Mouse (Mus musculus) heart, postnatal 10 days (tissue): Measurements from ENCODE around the gene Pbld1. TPM values are rescaled to one million over a fixed set of nuclear protein-coding genes. Genes with fewer than 3 reads are reported as not detected.
A peak's percentile ranks its signal among the peaks of the same experiment; 100 is the strongest.

ENCODE experiments used
- DNase-seq, 2 experiments: peaks; one replicate each; pipeline ENCODE4 v3.0.0; 2021
- intact Hi-C: fragments of 180-260 bp; cut with DNase I; formaldehyde crosslinking; loops from one replicate; pipeline ENCODE4 v1.15.1; 2025
- total RNA-seq, 2 experiments: library from RNA; stranded (reverse); gene quantifications; 2 replicates each; pipeline ENCODE4 v1.2.3; 2021

Gene Pbld1
- total RNA-seq, 2 experiments from 2014 or later, result 0.60 to 0.92 TPM

DNA sequence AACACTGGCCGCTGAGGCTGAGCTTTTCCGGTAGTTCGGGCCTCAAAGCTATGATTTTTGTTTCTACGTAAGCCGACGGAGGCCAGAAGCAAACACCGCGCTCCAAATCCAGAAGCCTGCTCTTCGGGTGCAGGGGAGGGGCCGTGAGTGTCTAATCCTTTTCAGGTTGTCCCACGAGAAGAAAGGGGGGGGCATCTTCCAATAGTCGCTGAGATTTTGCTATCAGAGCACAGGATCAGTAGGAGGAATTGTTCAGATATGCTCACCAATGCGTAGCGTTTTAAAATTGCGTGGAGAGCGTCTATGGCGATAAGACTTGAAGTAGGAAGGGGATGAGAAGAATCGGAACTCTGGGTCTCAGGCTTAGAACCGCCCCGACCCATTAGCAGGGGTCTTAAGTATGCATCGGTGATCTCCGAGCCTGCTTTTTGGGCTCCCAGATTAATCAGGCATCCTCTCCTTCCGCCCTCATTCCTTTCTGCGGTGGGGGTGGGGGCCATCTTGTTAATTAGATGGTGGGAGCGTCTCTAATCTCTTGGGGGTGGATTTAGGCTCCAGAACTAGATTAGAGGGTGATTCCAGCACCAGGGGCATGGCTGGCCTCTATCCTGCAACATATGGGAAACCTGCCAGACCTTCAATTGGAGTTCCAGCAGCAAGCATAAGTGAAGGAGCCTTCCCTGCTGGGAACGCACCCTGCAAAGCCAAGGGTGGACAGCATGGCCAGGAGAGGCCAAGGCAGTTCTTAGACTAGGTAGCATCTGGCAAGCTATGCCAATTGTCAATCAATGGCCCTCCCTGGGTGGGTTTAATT is 30.0 kb downstream of the Pbld1 start:
- intact Hi-C loops, result no loop called here
- peak; percentile 9 to 19 for DNase-seq

- no peak for DNase-seq
- intact Hi-C loops, result no loop called here
Observed at GRCm38 (mm10) chr10:63091915-63092314, 32.0 kb downstream of the Pbld1 start.

DNA sequence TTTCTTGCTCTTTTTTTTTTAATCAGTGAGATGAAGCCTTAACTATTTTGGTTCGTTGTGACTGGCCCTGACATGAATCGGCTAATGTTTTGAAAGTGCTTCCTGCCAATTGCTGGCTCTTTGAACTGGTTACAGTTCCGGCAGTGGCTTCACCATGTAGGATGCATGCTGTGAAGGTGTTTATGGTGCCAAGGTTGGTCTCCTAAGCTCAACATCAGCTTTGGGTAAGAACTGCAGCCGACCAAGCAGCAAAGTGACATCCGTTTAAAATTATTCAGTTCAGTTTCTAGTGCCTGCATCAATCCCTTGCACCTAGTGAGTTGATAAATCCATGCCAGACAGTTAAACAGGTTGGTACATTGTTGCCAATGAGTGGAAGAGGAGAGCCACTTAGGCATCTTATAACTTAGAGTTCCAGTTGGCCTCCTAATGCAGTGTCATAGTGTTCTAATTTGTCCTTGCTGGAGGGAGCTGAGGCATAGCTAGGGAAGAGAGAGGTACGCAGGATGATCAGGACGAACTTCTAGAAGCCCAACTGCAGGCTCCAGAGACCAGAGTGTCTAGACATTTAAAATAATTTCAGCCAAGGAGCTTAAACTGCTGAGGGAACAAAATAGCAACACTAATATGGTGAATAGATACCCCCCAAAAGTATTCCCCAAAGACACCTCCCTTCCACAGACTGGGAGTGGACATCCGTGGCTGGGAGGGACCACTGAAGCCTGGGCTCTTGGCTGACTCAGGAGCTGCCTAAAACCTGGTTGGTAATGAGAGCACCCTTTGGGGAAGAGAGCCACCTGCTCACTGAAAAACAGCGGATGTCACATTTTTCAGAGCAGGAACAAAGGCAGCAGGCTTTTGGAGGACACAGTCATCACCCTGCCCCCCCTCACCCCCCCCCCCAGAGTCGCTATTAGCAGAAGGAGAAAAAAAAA is 32.9 kb downstream of the Pbld1 start:
- intact Hi-C loops, result no loop called here
- no peak for DNase-seq

DNA sequence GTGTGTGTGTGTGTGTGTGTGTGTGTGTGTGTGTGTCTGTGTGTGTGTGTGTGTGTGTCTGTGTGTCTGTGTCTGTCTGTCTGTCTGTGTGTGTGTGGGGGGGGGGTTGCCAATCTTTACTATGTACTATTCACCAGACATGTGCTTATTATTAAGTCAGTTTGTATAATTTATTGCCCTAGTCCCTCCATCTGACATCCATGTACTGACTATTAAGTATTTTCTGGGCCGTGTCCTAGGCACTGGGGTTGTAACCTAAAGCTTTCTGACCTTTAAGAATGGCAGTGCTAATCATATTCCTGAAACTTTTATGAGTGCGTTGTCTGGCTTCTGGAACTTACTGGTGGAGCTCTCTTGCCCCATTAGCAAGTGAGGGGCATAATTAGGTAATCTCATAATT is 36.8 kb downstream of the Pbld1 start:
- intact Hi-C loops, result no loop called here
- DNase-seq, result no peak

- intact Hi-C loops, result no loop called here
Observed at GRCm38 (mm10) chr10:63098191-63098590, 38.2 kb downstream of the Pbld1 start.

GRCm38 (mm10) chr10:63099521-63099920 is 39.6 kb downstream of the Pbld1 start, which contains the start of gene Atoh7:
Gene Atoh7 (plus strand): TSS chr10:63099651.
- intact Hi-C loops, result no loop called here

More at GRCm38 (mm10) chr10:63098191-63098590, 38.2 kb downstream of the Pbld1 start:
- DNase-seq, result no peak

DNA sequence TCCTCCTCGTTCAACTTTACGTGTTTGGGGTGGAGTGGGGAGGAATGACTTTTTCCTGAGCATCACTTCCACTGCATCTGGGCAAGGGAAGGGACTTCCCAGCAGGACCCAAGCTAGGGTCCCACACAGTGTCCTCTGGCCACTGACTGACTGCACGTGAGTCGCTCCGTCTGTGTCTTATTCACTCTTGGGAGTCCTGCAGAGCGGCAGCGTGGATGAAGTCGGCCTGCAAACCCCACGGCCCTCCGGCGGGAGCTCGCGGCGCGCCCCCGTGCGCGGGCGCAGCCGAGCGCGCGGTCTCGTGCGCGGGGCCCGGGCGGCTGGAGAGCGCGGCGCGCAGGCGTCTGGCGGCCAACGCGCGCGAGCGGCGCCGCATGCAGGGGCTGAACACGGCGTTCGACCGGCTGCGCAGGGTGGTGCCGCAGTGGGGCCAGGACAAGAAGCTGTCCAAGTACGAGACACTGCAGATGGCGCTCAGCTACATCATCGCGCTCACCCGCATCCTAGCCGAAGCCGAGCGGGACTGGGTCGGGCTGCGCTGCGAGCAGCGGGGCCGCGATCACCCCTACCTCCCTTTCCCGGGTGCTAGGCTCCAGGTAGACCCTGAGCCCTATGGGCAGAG is 40.1 kb downstream of the Pbld1 start:
- peak; percentile 49 to 57 for DNase-seq
- intact Hi-C loops, result no loop called here

More at GRCm38 (mm10) chr10:63099521-63099920, 39.6 kb downstream of the Pbld1 start, which contains the start of gene Atoh7:
- DNase-seq, result no peak

DNA sequence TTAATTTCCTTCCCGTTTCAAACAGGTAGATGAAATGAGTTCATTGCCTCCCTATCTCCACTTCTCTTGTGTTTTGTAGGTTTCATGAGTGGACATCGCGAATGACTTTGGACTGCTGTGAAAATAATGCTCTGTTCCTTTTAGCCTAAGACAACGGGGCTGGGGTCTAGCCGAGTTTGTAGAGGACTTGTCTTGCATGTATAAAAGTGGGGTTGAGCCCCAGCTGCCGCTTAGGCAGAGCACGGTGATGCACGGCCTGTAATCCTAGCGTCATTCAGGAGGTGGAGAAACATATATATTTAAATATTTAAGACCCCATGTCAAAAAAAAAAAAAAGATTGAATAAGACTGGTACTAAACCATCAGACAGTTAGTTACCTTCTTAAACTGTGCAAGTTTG is 40.7 kb downstream of the Pbld1 start:
- intact Hi-C loops, result no loop called here
- DNase-seq, result no peak

DNA sequence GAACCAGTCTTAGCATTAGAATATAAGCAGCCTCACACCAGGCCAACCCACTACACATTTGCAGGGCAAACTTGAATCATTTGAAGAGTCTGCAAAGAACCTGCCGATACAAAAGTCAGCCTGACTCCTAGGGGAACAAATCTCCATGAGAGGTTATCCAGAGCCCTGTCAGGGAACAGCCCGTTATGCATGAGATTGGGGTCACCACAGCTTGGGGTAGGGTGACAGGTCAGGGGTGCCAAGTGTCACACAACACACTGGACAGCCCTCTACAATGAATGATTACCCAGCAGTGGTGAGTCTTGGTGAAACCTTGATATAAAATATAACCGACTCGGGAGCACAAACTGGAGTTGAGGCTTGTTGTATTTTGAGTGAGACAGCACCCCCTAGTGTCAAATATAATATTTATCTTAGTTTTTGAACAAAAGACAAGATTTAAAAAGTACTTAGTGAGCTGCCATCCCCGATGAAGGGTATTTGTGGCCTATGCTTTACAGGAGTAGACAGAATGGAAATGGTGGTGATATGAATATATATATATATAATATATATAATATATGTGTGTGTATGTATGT is 53.2 kb downstream of the Pbld1 start:
- no peak for DNase-seq
- intact Hi-C loops, result no loop called here

DNA sequence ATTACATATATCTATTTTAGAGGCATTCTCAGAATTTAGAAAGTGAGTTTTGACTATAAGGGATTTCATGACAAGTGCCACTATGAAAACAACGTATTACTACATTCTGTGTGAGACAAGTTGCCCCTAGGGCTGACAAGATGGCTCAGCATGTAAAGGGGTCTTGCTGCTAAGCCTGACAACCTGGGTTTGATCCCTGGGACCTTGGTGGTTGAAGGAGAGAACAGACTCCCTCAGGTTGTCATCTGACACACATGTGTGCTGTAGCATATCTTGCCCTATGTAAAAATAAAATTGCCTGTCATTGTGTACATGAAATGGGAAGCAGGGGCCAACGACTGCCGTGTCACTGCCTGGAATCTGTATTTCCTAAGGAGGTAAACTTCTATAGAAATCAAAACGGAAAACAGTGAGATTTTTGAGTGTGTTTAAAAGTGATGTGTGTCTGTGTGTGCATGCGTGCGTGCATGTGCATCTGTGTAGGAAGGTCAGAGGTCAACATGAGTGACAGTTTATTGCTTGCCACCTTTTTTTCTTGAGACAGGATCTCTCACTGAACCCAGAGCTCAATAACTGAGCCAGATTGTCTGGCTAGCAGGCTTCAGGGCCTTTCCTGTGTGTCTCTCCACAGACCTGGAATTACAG is 53.9 kb downstream of the Pbld1 start:
- intact Hi-C loops, result no loop called here

DNA sequence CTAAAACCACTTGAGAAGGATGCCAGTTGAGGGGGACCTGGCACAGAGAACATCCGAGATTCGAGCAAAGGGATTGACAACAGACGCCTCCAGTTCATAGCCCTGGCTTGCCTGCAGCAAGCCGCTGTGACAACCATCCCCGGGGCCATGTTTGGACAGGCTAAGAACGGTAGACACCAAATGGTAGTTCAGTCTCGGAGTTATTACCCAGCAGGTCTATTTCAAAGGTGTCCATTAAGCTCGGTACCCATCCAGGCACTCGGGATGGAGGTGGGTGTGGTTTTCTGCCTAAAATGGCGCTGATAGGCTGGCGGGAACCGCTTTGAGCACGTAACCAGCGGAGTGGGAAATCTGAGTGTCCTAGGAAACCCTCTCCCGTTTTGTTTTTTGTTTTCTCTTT is 55.9 kb downstream of the Pbld1 start:
- no peak for DNase-seq
- intact Hi-C loops, result no loop called here

More for the DNA sequence above, 53.9 kb downstream of the Pbld1 start:
- DNase-seq, result no peak

- no peak for DNase-seq
- intact Hi-C loops, result no loop called here
Observed at GRCm38 (mm10) chr10:63116376-63116775, 56.4 kb downstream of the Pbld1 start.

GRCm38 (mm10) chr10:63117583-63117982 is 57.6 kb downstream of the Pbld1 start:
- intact Hi-C loops, result no loop called here
- no peak for DNase-seq

DNA sequence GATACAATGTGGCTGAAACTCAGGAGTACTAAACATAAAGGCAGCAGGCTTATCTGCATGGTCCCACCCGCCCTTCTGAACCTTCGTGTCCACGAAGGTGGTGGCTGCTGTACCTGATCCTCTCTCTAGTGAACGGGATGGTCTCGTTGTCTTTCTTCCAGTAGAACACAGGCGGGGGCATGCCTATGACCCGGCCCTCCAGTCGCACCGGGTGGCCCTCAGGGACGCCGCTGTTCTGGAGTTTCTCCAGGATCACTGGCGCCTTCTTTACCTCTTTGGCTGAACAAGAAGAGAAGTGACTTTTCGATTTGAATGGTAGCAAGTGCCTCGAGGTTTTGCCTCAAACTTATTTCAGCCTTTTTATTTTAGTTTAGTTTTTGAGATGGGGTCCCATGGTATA is 60.0 kb downstream of the Pbld1 start:
- intact Hi-C loops, result no loop called here

DNA sequence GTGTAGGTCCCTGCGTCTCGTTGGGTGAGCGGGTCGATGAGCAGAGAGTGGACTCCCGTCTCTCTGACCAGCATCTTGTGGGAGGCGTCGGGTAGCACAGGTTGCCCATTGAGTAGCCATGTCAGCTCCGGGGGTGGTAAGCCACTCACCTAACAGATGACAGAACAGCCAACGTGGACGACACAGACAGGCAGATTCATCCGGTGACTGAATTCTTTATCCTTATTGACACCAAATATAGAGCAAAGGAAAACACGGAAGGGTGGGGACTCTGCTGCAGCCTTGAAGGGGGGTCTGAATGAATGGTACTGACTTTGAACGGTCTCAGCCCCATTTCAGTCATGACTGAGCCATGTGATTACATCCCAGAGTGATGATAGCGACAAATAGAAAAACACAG is 62.0 kb downstream of the Pbld1 start:
- intact Hi-C loops, result no loop called here
- no peak for DNase-seq

More for the DNA sequence above, 60.0 kb downstream of the Pbld1 start:
- no peak for DNase-seq

DNA sequence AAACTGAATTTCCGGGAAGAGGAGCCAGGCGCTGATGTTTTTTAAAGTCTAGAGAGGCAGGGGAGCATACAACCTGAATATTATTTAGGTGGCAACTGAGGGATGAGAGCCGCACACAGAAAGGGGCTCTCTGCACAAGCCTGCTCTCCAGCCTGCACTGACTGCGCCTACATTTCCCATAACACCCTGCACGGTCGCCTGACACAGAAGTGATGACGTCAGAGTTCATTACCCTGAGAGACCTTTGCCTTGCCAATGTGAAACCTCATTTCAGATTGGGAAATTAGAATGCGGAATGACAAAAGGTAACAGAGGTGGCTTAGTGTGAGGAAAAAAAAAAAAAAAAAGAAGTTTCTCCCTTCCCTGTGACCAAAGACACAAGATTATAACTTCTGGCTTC is 62.6 kb downstream of the Pbld1 start:
- peak; percentile 18 to 36 for DNase-seq

DNA sequence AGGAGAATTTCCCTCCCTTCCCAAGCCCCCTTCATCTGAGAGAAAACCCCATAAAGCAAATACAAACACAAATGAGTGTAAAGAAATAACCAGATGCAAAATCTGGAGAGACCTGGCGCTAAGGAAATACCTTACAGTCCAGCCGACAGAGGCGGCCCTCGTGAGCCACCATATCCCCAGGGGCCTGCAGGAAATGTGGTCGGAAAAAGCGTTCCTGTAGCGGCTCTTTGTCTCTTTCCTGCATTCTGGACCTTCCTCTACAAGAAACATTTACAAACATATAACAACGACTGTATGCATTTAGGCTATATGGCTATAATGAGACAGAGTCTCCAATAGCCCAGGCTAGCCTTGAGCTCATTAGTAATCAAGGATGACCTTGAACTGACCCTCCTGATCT is 63.2 kb downstream of the Pbld1 start:
- intact Hi-C loops, result no loop called here
- no peak for DNase-seq

More for the DNA sequence above, 62.6 kb downstream of the Pbld1 start:
- intact Hi-C loops, result no loop called here

- DNase-seq, result no peak
- intact Hi-C loops, result no loop called here
Observed at GRCm38 (mm10) chr10:63124016-63124415, 64.1 kb downstream of the Pbld1 start.

DNA sequence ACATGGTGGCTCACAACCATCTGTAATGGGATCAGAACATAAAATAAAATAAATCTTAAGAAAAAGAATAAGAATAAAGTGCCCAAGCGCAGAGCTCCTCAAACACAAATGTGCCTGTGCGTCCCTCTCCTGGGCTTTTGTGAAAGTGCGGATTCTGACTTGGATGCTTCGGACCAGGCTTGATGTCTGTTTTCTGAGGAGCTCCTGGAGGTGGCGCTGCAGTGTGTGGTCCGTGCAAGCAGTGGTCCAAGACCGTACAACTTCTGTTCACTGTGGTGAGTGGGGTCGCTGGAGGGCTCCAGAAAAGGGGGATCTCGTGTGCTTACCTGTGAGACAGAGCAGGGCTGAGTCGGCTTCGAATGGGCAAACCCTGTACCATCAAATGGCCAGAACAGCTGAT is 65.4 kb downstream of the Pbld1 start:
- DNase-seq, result peak in 1 of 2 experiments; percentile 22
- intact Hi-C loops, result no loop called here

- DNase-seq, result no peak
Observed at GRCm38 (mm10) chr10:63126116-63126515, 66.2 kb downstream of the Pbld1 start.

More at GRCm38 (mm10) chr10:63126116-63126515, 66.2 kb downstream of the Pbld1 start:
- intact Hi-C loops, result no loop called here
